Mouse (Mus musculus) neural tube, embryonic 15.5 days (tissue): Measurements from ENCODE around the gene Ak2. TPM values are rescaled to one million over a fixed set of nuclear protein-coding genes. Genes with fewer than 3 reads are reported as not detected.
A peak's percentile ranks its signal among the peaks of the same experiment; 100 is the strongest.

Experiments
- ATAC-seq: fragments of 200-750 bp; cut with Nextera tagmentation; 2 replicates; pipeline ENCODE4 v1.8.0; 2017; ENCODE audit warnings: mild to moderate bottlenecking, moderate TSS enrichment, moderate library complexity; ENCODE audit not compliant: low FRiP score
- H3K27ac ChIP-seq: fragments of 300-500 bp; sonication (generic); replicated peaks from 2 replicates; pipeline ENCODE4 v1.5.1; 2015; ENCODE audit warnings: mild to moderate bottlenecking, inconsistent platforms
- H3K27me3 ChIP-seq: fragments of 300-500 bp; sonication (generic); replicated peaks from 2 replicates; pipeline ENCODE4 v1.6.1; 2015; ENCODE audit warnings: inconsistent platforms
- H3K36me3 ChIP-seq: fragments of 300-500 bp; sonication (generic); 2 replicates; pipeline ENCODE4 v1.6.1; 2015; ENCODE audit warnings: inconsistent platforms
- H3K4me1 ChIP-seq: fragments of 300-500 bp; sonication (generic); 2 replicates; pipeline ENCODE4 v1.6.1; 2015; ENCODE audit warnings: inconsistent platforms
- H3K4me2 ChIP-seq: fragments of 300-500 bp; sonication (generic); 2 replicates; pipeline ENCODE4 v1.6.1; 2015; ENCODE audit warnings: inconsistent platforms, mild to moderate bottlenecking, moderate library complexity
- H3K4me3 ChIP-seq: fragments of 300-500 bp; sonication (generic); replicated peaks from 2 replicates; pipeline ENCODE4 v1.5.1; 2015; ENCODE audit warnings: mild to moderate bottlenecking, inconsistent platforms
- H3K9ac ChIP-seq: fragments of 300-500 bp; sonication (generic); replicated peaks from 2 replicates; pipeline ENCODE4 v1.6.1; 2015; ENCODE audit warnings: mild to moderate bottlenecking, inconsistent platforms
- H3K9me3 ChIP-seq: fragments of 300-500 bp; sonication (generic); replicated peaks from 2 replicates; pipeline ENCODE4 v1.6.1; 2016; ENCODE audit warnings: inconsistent platforms
- WGBS: fragments of 180-500 bp; shearing (Covaris S2); methylation state at CpG from one replicate; pipeline ENCODE4 v1.1.7; 2015; ENCODE audit warnings: mixed read lengths; 5-methylcytosine and 5-hydroxymethylcytosine counted together
- polyA plus RNA-seq: library from polyadenylated mRNA; unstranded; fragments of >200 nt; fragmentation: Nextera tagmentation; extraction: Ambion mirVana; gene quantifications from 2 replicates; pipeline ENCODE4 v1.2.1, GENCODE M21; 2015

Gene Ak2
- polyA plus RNA-seq, 1 experiment from 2014 or later, result 90.2 TPM

DNA sequence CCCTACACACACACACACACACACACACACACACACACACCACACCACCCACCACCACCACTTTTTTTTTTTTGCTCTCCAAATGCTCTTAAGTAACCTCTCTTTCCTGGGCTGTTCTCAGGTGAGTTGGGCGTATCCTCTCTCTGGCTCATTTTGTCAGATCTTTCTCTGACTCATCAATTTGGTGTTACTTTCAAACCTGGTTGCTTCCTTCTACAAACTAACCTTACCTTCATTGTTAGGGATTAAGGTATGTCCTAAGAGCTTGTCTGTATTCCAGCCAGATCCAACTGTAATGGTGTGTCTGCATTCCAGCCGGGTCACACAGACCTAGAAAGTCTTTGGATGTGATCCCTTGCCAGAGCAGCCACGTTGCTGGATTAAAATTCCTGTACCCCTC is 14.5 kb upstream of the Ak2 start:
- 81% methylated on average over 3 of the region's 3 CpGs for WGBS
- no peaks in the 10 kb centered on the region for H3K4me1 ChIP-seq

DNA sequence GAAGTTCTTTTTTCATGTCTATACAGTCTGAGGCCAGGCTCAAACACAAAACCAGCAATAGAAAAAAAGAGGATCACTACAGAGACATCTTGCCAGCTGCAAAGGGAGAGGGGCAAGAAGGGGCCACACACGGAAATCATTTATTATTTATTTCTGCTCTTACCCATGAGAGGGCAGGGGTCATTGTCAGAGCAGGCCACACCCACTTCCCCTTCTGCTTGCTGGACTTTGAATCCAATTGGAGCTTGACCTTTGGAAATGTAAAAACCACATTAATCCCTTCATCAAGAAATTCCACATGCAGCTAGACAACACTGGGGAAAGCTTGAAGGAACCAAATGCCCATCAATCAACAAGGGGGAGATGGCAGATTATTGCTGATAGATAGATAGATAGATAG is 13.1 kb upstream of the Ak2 start:
- H3K9me3 ChIP-seq, result no peaks in the 10 kb centered on the region
- 44% methylated on average over 1 of the region's 1 CpGs for WGBS
- no peak for ATAC-seq
- H3K4me3 ChIP-seq, result no peak overlapping the region
- H3K27me3 ChIP-seq, result no peaks in the 10 kb centered on the region
- H3K4me1 ChIP-seq, result no peaks in the 10 kb centered on the region
- no peak overlapping the region for H3K9ac ChIP-seq
- no peak overlapping the region for H3K4me2 ChIP-seq
- H3K36me3 ChIP-seq, result no peaks in the 10 kb centered on the region
- no peak overlapping the region for H3K27ac ChIP-seq

More for the DNA sequence above, 14.5 kb upstream of the Ak2 start:
- Histone ChIP-seq H3K36me3 (no peaks in the 10 kb centered on the region), H3K9me3 (no peaks in the 10 kb centered on the region), H3K27me3 (no peaks in the 10 kb centered on the region), H3K4me3 (no peak overlapping the region), H3K27ac (no peak overlapping the region), H3K4me2 (no peak overlapping the region), H3K9ac (no peak overlapping the region)
- no peak for ATAC-seq

DNA sequence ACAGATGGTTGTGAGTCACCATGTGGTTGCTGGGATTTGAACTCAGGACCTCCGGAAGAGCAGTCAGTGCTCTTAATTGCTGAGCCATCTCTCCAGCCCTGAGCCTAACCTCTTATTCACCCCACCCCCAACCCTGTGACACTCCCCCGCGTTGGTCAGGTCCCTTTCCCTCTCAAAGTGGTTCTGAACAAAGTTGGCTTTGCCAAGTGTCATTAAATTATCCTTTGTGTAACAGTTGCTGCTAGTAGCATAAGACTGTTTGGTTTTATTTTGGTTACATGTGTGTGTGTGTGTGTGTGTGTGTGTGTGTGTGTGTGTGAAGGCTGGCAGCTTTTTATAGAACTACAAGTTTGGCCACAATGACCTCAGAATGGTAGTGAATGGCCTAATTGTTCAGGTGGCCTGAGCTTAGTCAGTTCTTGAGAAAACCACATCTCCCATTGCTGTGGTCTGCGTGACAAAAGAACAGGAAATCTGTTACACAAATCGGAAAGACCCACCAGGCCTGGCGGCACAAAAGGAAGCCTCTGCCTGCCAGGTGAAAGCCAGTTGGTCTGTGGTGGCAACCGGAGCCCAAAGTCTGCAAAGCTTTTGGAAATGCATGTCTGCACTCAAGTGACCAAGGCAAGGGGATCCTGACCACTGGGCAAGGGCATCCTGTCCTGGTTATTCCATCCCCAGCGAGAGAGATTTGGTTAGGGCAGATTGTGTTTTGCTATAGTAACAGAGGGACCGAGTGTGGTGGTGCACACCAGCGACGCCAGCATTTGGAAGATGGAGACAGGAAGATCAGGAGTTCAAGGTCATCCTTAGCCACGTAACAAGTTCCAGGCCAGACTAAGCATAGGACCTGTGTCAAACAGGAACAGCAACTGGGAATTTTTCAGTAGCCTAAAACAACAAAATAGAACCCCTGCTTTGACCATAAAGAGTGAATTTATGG is 10.6 kb upstream of the Ak2 start:
- H3K9ac ChIP-seq, result no peak overlapping the region

DNA sequence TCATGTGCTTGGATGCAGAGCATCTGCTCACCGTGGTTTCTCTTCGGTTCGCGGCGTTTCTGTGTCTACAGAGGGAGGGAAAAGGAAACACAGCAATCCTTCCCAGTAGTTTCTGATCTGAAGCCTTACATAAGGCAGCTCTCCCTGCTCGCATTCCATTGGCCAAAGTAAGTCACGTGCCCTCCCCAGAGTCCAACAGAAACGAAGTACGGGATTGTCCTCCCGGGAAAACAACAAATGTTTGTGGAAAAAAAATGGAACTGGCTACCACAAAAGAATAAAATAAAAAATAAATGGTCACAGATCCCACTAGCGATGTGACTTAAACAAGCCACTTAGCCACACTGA is 10.0 kb upstream of the Ak2 start:
- Histone ChIP-seq H3K4me3 (no peak overlapping the region), H3K36me3 (no peaks in the 10 kb centered on the region), H3K4me1 (no peaks in the 10 kb centered on the region), H3K9me3 (no peaks in the 10 kb centered on the region), H3K27me3 (no peaks in the 10 kb centered on the region), H3K4me2 (no peak overlapping the region), H3K9ac (no peak overlapping the region), H3K27ac (no peak overlapping the region; the same call in 1 of the 2 replicates)
- no peak for ATAC-seq
- WGBS, result 69% methylated on average over 11 of the region's 11 CpGs

More for the DNA sequence above, 10.6 kb upstream of the Ak2 start:
- H3K4me2 ChIP-seq, result no peak overlapping the region
- ATAC-seq, result no peak
- H3K9me3 ChIP-seq, result no peaks in the 10 kb centered on the region
- H3K36me3 ChIP-seq, result no peaks in the 10 kb centered on the region
- H3K27ac ChIP-seq, result no peak overlapping the region; the same call in 1 of the 2 replicates
- WGBS, result 82% methylated on average over 12 of the region's 12 CpGs
- no peak overlapping the region for H3K4me3 ChIP-seq
- H3K4me1 ChIP-seq, result no peaks in the 10 kb centered on the region
- H3K27me3 ChIP-seq, result no peaks in the 10 kb centered on the region

DNA sequence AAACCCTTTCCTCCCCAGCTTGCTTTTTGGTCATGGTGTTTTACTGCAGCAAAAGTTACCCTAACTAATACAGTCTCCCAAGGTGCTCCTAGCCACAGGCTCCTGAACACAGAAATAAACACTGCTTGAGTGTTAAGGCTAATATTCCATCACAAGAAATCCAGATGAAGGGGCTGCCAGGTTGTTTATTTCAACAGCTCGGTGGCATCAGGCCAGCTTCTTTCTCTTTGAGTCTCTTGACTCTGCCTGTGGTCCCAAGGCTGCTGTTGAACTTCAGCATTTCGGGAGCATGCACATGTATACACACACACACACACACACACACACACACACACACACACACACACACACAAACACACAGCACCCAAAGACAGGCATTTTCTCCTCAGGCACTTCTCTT is 8.6 kb upstream of the Ak2 start:
- Histone ChIP-seq H3K4me3 (no peak overlapping the region), H3K4me1 (no peaks in the 10 kb centered on the region), H3K9ac (no peak overlapping the region), H3K27me3 (no peaks in the 10 kb centered on the region), H3K4me2 (no peak overlapping the region), H3K27ac (no peak overlapping the region), H3K36me3 (no peaks in the 10 kb centered on the region), H3K9me3 (no peaks in the 10 kb centered on the region)
- 81% methylated on average over 2 of the region's 2 CpGs for WGBS
- no peak for ATAC-seq

DNA sequence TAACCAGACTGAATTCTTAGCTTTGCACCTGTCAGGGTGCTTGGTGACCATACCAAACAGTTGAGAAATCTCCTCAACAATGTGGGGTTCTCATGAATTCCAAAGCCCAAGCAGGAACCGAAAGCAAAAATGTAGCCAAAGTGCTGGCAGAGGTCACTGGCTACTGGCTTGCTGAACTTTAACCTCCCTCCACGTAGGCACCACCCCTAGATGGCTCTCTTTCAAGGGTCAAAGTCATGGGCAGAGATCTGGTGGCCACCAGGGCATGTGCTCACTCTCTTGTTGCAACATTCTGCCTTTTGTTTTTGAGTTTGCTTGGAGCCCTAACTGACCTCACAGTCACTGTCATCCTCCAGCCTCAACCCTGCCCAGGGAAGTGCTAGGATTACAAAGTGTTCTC is 8.1 kb upstream of the Ak2 start:
- H3K36me3 ChIP-seq, result no peaks in the 10 kb centered on the region
- H3K4me1 ChIP-seq, result no peaks in the 10 kb centered on the region
- no peak overlapping the region for H3K9ac ChIP-seq
- H3K4me2 ChIP-seq, result no peak overlapping the region
- no peak overlapping the region for H3K27ac ChIP-seq
- no peak overlapping the region for H3K4me3 ChIP-seq
- no peaks in the 10 kb centered on the region for H3K27me3 ChIP-seq
- no peak for ATAC-seq
- WGBS, result 59% methylated on average over 2 of the region's 2 CpGs
- no peaks in the 10 kb centered on the region for H3K9me3 ChIP-seq

DNA sequence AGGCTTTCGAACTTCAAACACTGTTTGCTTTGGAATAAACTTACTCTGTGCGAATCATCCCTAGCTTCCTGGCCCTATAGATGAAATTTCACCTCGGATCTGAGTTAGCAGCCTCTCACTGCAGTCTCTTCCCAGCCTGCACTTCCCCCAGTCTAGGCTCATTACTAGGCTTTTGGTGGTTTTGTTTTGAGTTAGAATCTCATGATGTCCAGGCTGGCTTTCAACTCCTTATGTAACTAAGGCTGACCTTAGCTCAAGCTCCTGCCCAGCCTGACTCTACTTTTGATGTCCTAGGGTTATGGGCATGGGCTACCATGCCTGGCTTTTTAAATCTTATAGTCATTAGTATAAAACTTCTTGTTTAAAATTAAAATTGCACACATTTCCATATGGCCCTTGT is 7.2 kb upstream of the Ak2 start:
- Histone ChIP-seq H3K36me3 (no peaks in the 10 kb centered on the region), H3K27me3 (no peaks in the 10 kb centered on the region), H3K27ac (no peak overlapping the region), H3K4me1 (no peaks in the 10 kb centered on the region), H3K4me2 (no peak overlapping the region), H3K9ac (no peak overlapping the region), H3K9me3 (no peaks in the 10 kb centered on the region), H3K4me3 (no peak overlapping the region)
- no peak for ATAC-seq
- 83% methylated on average over 3 of the region's 3 CpGs for whole genome bisulfite sequencing

DNA sequence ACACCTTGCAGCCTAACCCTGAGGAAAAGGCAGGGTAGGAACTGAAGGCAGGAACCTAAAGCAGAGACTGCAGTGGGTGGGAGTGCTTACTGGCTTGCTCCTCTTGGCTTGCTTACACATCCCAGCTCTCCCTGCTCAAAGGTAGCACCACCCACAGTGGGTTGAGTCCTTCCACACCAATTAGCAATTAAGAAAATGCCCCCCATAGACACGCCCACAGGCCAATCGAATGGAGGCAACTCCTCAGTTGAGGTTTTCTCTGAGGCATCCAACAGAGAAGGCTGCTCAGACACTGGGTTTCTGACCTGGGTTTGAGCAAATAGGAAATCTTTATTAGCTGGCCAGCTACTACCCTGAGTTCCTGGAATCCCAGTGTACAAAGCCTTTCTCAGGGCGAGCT is 2.8 kb upstream of the Ak2 start:
- no peaks in the 10 kb centered on the region for H3K36me3 ChIP-seq
- 28% methylated on average over 3 of the region's 3 CpGs for WGBS
- no peaks in the 10 kb centered on the region for H3K27me3 ChIP-seq
- no peak overlapping the region for H3K27ac ChIP-seq
- H3K4me2 ChIP-seq, result no peak overlapping the region
- no peak for ATAC-seq
- H3K4me1 ChIP-seq, result peaks cover 6% of the 10 kb centered on the region
- H3K4me3 ChIP-seq, result no peak overlapping the region
- no peaks in the 10 kb centered on the region for H3K9me3 ChIP-seq
- H3K9ac ChIP-seq, result no peak overlapping the region

DNA sequence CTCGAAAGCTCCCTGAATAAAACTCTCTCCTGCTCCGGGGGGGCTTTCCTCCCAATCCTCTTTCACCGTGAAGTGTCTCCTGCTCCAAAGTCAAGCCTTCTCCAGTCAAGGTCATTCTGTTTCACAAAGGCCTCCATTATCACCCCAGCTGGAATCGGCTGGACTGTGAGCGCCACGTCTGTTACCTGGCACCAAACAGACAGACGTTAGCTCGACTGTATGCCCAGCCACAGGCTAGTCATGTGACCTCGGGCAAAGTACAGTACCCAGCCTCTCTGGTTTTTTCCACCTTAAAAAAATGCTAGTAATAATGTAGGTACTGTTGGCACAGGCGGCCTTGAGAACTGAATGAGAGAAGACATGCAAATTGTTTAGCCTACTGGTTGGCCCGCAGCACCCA is 2.1 kb upstream of the Ak2 start:
- no peak overlapping the region for H3K4me2 ChIP-seq
- no peaks in the 10 kb centered on the region for H3K36me3 ChIP-seq
- ATAC-seq, result no peak
- no peaks in the 10 kb centered on the region for H3K27me3 ChIP-seq
- 44% methylated on average over 11 of the region's 11 CpGs for WGBS
- H3K27ac ChIP-seq, result no peak overlapping the region
- no peak overlapping the region for H3K4me3 ChIP-seq
- H3K4me1 ChIP-seq, result peaks cover 13% of the 10 kb centered on the region
- H3K9ac ChIP-seq, result no peak overlapping the region
- no peaks in the 10 kb centered on the region for H3K9me3 ChIP-seq

DNA sequence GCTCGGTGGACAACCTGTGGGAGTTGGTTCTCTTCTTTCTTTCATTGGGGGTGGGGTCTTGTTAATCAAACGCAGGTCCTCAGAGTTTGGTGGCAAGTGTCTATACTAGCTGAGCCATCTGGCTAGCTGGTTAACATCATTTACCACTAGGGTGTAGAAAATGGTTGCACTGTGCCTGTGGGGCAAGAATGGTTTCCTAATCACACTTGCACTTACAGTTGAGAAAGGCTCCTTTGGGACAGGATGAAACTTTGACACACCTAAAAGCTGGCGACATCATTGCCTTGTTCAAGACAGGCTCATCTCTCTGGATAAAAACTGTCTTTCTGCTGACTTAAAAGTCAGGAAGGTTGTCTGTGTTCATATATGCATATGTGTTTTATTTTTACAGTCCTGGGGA is 418 bp downstream of the Ak2 start:
- Histone ChIP-seq H3K4me2 (no peak overlapping the region), H3K9me3 (no peaks in the 10 kb centered on the region), H3K4me3 (no peak overlapping the region), H3K36me3 (peaks cover 8% of the 10 kb centered on the region; the same call in 1 of the 2 replicates), H3K27ac (no peak overlapping the region), H3K4me1 (peaks cover 22% of the 10 kb centered on the region), H3K27me3 (no peaks in the 10 kb centered on the region), H3K9ac (no peak overlapping the region)
- ATAC-seq, result no peak
- 95% methylated on average over 3 of the region's 3 CpGs for WGBS

DNA sequence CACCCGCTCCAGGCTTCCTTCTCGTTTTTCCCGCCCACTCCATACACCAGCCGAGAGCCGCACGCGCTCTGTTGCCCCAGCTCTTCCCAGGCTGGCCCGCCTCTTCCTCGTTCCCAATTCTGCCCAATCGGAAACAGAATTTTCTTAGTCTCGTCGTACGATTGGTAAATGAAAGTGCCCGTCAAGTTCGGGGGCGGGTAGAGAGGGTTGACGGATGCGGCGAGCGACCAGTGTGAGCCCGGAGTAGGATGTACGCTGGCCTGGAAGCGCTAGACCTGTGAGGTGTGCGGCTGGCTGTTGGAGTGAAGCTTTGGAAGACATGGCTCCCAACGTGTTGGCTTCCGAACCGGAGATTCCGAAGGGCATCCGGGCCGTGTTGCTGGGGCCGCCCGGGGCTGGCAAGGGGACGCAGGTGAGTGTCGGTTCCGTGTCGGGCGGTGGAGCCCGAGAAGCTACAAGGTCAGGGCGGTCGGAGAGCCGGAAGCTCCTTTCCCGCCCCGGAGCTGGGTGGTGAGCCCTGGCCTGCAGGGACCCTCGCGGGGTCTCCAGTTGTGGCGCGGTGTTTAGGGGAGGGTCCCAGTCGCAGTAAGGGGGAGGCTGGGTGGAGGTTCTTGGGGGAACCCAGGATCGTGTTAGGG is 1.4 kb downstream of the Ak2 start:
- under 1% methylated on average over 49 of the region's 49 CpGs for WGBS
- Histone ChIP-seq H3K9ac (peak overlapping the region; percentile 84), H3K27ac (peak overlapping the region; percentile 81), H3K4me2 (peak overlapping the region; percentile 82), H3K36me3 (peaks cover 8% of the 10 kb centered on the region; the same call in 1 of the 2 replicates), H3K4me1 (peaks cover 22% of the 10 kb centered on the region), H3K27me3 (no peaks in the 10 kb centered on the region), H3K4me3 (peak overlapping the region; percentile 91), H3K9me3 (no peaks in the 10 kb centered on the region)
- ATAC-seq, result peak; percentile 100

DNA sequence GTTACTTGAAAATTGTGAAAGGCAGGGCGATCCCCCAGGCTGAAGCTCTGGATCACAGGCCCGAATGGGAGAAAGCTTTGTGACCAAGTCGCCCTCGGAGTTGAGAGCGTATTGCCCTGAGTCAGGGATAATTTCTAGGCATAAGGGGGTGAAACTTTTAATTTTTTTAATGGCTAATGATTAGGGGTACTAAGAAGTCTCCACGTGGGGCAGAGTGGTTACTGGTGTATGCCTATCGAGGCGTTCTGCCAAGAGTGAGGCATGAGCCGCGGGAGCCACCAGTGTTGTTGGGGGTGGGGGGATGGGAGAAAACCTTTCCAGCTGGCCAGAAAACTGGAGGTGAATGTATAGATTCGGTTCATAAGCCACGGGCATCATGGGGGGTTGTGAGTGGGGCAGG is 1.9 kb downstream of the Ak2 start:
- WGBS, result 3% methylated on average over 12 of the region's 12 CpGs
- peak overlapping the region; percentile 81 for H3K27ac ChIP-seq
- no peak for ATAC-seq

More for the DNA sequence above, 1.9 kb downstream of the Ak2 start:
- no peaks in the 10 kb centered on the region for H3K9me3 ChIP-seq
- H3K4me3 ChIP-seq, result peak overlapping the region; percentile 91
- peak overlapping the region; percentile 82 for H3K4me2 ChIP-seq
- peaks cover 22% of the 10 kb centered on the region for H3K4me1 ChIP-seq
- peaks cover 8% of the 10 kb centered on the region; the same call in 1 of the 2 replicates for H3K36me3 ChIP-seq
- H3K27me3 ChIP-seq, result no peaks in the 10 kb centered on the region
- peak overlapping the region; percentile 84 for H3K9ac ChIP-seq
